Mouse (Mus musculus) lung, adult 2 months (tissue): Measurements from ENCODE around the gene Trim17. TPM values are rescaled to one million over a fixed set of nuclear protein-coding genes. Genes with fewer than 3 reads are reported as not detected.

Source experiments
- DNase-seq: peaks from one replicate; pipeline ENCODE4 v3.0.0; 2022
- H3K4me1 ChIP-seq: fragments of 200-500 bp; 2 replicates; pipeline ENCODE4 v1.6.1; 2011; ENCODE audit warnings: low read length; ENCODE audit not compliant: control insufficient read depth, insufficient read depth
- H3K4me3 ChIP-seq: fragments of 200-500 bp; replicated peaks from 2 replicates; pipeline ENCODE3; 2011; ENCODE audit warnings: low read depth, mild to moderate bottlenecking, control low read depth, low read length; ENCODE audit errors: extremely low read depth
- CTCF ChIP-seq: fragments of 200-500 bp; IDR thresholded peaks from 2 replicates; pipeline ENCODE4 v1.5.1; 2011; ENCODE audit warnings: mild to moderate bottlenecking, low read length, control low read depth; ENCODE audit not compliant: insufficient read depth
- POLR2A ChIP-seq: fragments of 200-500 bp; IDR thresholded peaks from 2 replicates; pipeline ENCODE4 v1.6.1; 2011; ENCODE audit warnings: low read depth, mild to moderate bottlenecking, control low read depth, low read length, borderline replicate concordance; ENCODE audit errors: extremely low read depth
- WGBS: fragments of 180-500 bp; shearing (Covaris S2); methylation state at CpG from one replicate; pipeline ENCODE4 v1.1.7; 2018; 5-methylcytosine and 5-hydroxymethylcytosine counted together
- polyA plus RNA-seq: library from polyadenylated mRNA; depleted of rRNA; stranded (reverse); fragments of >200 nt; gene quantifications from 2 replicates; pipeline ENCODE4 v1.2.3, GENCODE M21; 2012

The Trim17 gene
- polyA plus RNA-seq, 1 experiment, result 1.1 TPM

DNA sequence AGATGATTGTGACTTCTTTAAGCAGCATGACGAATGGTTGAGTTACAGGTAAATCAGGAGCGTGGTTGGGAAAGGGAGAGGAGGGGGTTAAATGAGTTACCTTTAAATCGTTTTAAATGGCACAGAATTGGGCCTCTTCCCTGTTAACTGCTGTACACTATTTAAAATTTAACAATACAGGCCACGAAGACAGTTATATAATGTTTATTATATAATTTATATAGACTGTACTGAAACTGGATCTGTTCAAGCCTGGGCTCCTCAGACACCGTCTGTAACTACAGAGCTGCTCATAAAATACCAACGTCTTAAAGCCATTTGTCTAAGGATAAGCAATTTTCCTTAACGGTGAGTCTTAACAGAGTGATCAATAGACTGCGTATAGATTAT, 1.4 kb downstream of the Trim17 start:
- no peak for TF ChIP-seq CTCF
- no peak for TF ChIP-seq POLR2A
- no peak for DNase-seq
- H3K4me3 ChIP-seq, result peak overlapping the region; percentile 90
- WGBS, result 21% methylated on average over 8 of the region's 8 CpGs
- peaks cover 4% of the 10 kb centered on the region for H3K4me1 ChIP-seq

DNA sequence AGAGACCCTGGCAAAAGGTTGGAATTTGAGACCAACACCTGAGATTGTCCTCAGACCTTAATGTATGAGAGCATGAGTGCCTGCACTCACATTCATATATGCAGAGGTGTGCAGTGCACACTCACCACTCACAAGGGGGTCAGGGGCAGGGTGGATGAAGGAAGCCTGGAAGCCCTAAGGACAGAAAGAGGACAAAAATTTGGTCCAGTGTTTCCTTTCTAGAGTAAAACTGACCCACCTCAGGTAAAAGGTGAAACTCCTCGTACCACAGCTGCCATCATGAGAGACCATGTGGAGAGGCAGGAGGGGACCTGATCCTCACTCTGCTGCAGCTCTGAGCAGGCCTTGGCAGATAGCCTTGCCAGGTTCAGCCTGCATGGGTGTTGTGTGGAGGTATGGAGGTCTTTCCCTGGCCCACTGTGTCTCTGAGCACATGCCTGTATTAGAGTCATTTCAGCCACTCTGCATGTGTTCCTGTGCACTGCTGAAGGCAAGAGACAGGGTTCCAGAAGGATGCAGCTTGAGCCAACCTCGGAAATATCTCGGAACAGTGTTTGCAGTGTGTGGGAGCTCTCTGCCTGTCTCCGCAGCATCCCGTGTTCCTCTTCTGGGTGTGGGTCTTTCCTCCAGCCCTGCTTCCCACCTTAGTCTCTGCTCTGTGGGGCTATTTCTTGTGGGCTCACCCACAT, 2.9 kb downstream of the Trim17 start:
- Histone ChIP-seq H3K4me1 (peaks cover 4% of the 10 kb centered on the region), H3K4me3 (no peak overlapping the region)
- 81% methylated on average over 5 of the region's 5 CpGs for WGBS
- TF ChIP-seq POLR2A (no peak; the same call in 1 of the 2 replicates), CTCF (no peak)
- no peak for DNase-seq

DNA sequence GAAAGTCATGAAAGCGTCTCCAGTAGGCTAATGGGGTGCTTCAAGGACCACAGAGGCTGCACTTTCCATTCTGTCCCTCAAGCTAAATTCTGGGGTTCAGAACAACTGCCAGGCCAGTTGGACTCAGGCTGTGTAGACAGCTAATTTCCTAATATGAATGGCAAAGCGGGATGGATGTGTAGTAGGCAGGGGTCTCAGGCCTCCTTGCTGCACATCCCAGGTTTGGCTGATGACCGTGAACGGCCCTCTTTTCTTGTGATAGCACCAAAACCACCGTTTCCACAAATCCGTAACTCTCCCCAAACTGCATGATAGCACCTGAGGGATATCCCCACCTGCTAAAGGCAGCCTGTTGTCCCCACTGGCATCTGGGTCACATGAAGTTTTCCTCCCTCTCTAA, 4.1 kb downstream of the Trim17 start:
- Histone ChIP-seq H3K4me1 (peaks cover 4% of the 10 kb centered on the region), H3K4me3 (no peak overlapping the region)
- TF ChIP-seq POLR2A (no peak), CTCF (no peak)
- no peak for DNase-seq
- 92% methylated on average over 6 of the region's 6 CpGs for WGBS

GRCm38 (mm10) chr11:58959186-58959825, 4.8 kb downstream of the Trim17 start:
- peaks cover 4% of the 10 kb centered on the region for H3K4me1 ChIP-seq
- H3K4me3 ChIP-seq, result no peak overlapping the region
- TF ChIP-seq CTCF, result no peak
- TF ChIP-seq POLR2A, result no peak
- no peak for DNase-seq
- WGBS, result 41% methylated on average over 15 of the region's 15 CpGs

- peak overlapping the region; percentile 60 for H3K4me3 ChIP-seq
- H3K4me1 ChIP-seq, result peaks cover 4% of the 10 kb centered on the region
- TF ChIP-seq POLR2A (no peak; the same call in 1 of the 2 replicates), CTCF (no peak)
- DNase-seq, result peak; percentile 79
- WGBS, result 21% methylated on average over 40 of the region's 40 CpGs
Observed at GRCm38 (mm10) chr11:58959921-58960465, 5.5 kb downstream of the Trim17 start.

- TF ChIP-seq CTCF (no peak), POLR2A (no peak)
- H3K4me3 ChIP-seq, result no peak overlapping the region
- DNase-seq, result no peak
- peaks cover 4% of the 10 kb centered on the region for H3K4me1 ChIP-seq
- WGBS, result 60% methylated on average over 50 of the region's 50 CpGs
Observed at GRCm38 (mm10) chr11:58961364-58962177, 7.1 kb downstream of the Trim17 start.

DNA sequence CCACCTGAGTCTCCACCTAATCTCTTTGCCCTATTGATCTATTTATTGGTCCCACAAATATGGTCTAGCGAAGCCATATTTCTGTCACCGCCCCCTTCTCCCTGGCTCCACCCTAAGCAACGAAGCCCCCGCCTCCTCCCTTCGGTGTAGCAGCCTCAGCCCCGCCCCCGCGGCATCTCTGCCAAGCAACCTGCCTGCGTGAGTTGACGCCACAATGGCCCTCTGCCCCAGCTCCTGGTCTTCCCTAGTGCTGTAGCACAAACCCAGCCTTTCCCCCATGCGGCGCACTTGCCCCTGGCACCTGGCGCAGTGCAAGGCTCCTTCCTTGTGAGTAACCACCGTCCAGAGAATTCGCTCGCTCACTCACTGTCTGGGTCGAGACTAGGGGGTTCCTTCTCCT, 9.1 kb downstream of the Trim17 start:
- WGBS, result 38% methylated on average over 17 of the region's 17 CpGs
- TF ChIP-seq POLR2A, result no peak
- no peak for TF ChIP-seq CTCF
- H3K4me3 ChIP-seq, result no peak overlapping the region
- H3K4me1 ChIP-seq, result no peaks in the 10 kb centered on the region; the same call in none of the 2 replicates
- DNase-seq, result no peak

DNA sequence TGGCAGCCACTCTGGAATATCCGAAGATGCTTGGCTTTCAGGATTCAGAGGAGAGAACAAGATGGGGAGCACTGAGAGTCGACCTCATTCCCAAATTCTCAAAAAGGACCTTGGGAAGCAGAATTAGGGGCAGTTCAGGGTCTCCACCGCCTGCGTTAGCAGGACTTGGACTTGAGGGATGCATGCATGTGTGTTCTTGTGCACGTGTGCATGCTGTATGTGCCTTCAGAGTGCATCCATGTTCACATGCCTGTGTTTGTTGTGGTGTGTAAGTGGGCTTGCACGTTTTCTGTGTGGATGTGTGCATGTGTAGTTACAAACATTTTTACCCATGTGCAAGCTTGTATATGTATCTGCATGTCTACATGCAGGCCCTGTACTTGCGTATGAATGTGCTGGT, 9.7 kb downstream of the Trim17 start:
- TF ChIP-seq CTCF (no peak), POLR2A (no peak)
- Histone ChIP-seq H3K4me1 (no peaks in the 10 kb centered on the region; the same call in none of the 2 replicates), H3K4me3 (no peak overlapping the region)
- 82% methylated on average over 7 of the region's 7 CpGs for WGBS
- no peak for DNase-seq

- DNase-seq, result no peak
- 0 out of 2 replicates have a peak, but pooled peaks cover 1% of the 10 kb centered on the region for H3K4me1 ChIP-seq
- WGBS, result 56% methylated on average over 12 of the region's 12 CpGs
- TF ChIP-seq POLR2A (no peak), CTCF (no peak)
- no peak overlapping the region for H3K4me3 ChIP-seq
Observed at GRCm38 (mm10) chr11:58965001-58965760, 10.7 kb downstream of the Trim17 start.
